Mouse (Mus musculus) liver, embryonic 11.5 days (tissue): ENCODE results near the gene Pam. TPM values are rescaled to one million over a fixed set of nuclear protein-coding genes. Genes with fewer than 3 reads are reported as not detected.
"Not testable (repeated sequence)": the region's sequence is repeated elsewhere in the genome, so short reads cannot be mapped to it uniquely, and the experiment has no call there.

Experiments
- ATAC-seq: fragments of 200-750 bp; cut with Nextera tagmentation; replicated peaks from 2 replicates; pipeline ENCODE4 v1.8.0; 2017; ENCODE audit warnings: moderate number of reproducible peaks, mild to moderate bottlenecking, moderate TSS enrichment, moderate library complexity; ENCODE audit not compliant: low FRiP score
- DNase-seq: peaks from one replicate; pipeline ENCODE4 v3.0.0-alpha.2; 2017; ENCODE audit warnings: low spot score
- H3K27ac ChIP-seq: fragments of 300-500 bp; sonication (generic); 2 replicates; pipeline ENCODE4 v1.5.1; 2014; ENCODE audit warnings: mild to moderate bottlenecking, low read depth, low read length, control low read depth
- H3K27me3 ChIP-seq: fragments of 300-500 bp; sonication (generic); replicated peaks from 2 replicates; pipeline ENCODE4 v1.6.1; 2014; ENCODE audit warnings: low read length, mixed read lengths; ENCODE audit not compliant: control insufficient read depth, insufficient read depth
- H3K36me3 ChIP-seq: fragments of 300-500 bp; sonication (generic); 2 replicates; pipeline ENCODE4 v1.6.1; 2014; ENCODE audit warnings: mild to moderate bottlenecking, low read length, moderate library complexity, mixed read lengths; ENCODE audit not compliant: control insufficient read depth, insufficient read depth
- H3K4me1 ChIP-seq: fragments of 300-500 bp; sonication (generic); replicated peaks from 2 replicates; pipeline ENCODE4 v1.6.1; 2014; ENCODE audit warnings: low read length, mixed read lengths; ENCODE audit not compliant: control insufficient read depth, insufficient read depth
- H3K4me2 ChIP-seq: fragments of 300-500 bp; sonication (generic); 2 replicates; pipeline ENCODE4 v1.6.1; 2014; ENCODE audit warnings: mild to moderate bottlenecking, control low read depth, moderate library complexity
- H3K4me3 ChIP-seq: fragments of 300-500 bp; sonication (generic); 2 replicates; pipeline ENCODE4 v1.5.1; 2014; ENCODE audit warnings: low read depth, low read length, control low read depth
- H3K9ac ChIP-seq: fragments of 300-500 bp; sonication (generic); 2 replicates; pipeline ENCODE4 v1.6.1; 2014; ENCODE audit warnings: low read depth, low read length, control low read depth
- H3K9me3 ChIP-seq: fragments of 300-500 bp; sonication (generic); 2 replicates; pipeline ENCODE4 v1.6.1; 2016; ENCODE audit warnings: low read length, inconsistent platforms, mixed read lengths; ENCODE audit not compliant: control insufficient read depth
- WGBS: fragments of 180-500 bp; shearing (Covaris S2); extraction: QIAGEN DNeasy Blood & Tissue Kit; methylation state at CpG from one replicate; pipeline ENCODE4 v1.1.7; 2014; 5-methylcytosine and 5-hydroxymethylcytosine counted together
- polyA plus RNA-seq: library from polyadenylated mRNA; unstranded; fragments of >200 nt; fragmentation: Nextera tagmentation; extraction: Ambion mirVana; gene quantifications from 2 replicates; pipeline ENCODE4 v1.2.1, GENCODE M21; 2014

Pam gene
- polyA plus RNA-seq, 1 experiment from 2014 or later: 16.1 TPM

DNA sequence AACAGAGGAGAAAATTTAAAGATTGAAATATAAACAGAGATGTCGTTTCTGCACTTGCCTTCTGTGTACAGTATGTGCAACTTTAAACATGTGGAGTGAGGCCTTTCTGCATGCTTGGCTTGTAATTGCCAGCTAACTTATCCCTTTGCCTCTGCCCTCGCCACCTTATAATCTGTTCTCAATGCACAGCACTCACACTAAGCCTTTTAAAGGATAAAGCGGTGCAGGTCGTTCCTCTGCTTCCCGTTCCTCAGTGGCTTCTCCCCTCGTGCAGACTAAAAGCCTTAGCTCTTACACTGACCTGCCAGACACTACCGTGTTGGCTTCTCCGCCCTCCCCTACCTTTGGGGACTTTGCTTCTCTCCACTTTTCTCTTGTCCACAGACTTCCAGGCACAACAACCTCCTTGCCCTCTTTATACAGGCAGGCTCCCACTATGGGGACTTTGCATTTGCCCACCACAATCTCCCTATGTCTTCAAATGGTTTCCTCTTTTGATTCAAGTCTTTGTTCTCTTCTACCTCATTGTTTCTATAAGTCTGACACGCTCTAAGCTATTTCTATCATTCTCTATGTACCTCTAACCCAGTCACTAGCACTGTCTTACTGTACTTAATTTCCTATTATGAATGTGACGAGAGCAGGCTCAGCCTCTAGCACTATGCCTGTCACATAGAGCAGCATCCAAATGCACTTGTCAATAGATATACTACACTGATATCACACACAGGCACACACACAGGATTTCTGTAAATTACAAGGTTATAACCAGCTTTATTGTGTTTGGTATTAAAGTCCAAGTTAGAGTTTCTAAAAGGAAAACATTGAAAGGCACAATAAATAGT is 79.2 kb downstream of the Pam start:
- H3K27me3 ChIP-seq: no peaks in the 10 kb centered on the region
- no peaks in the 10 kb centered on the region for H3K9me3 ChIP-seq
- H3K4me3 ChIP-seq: no peak overlapping the region
- no peak for DNase-seq
- H3K9ac ChIP-seq: no peak overlapping the region
- WGBS: 72% methylated on average over 10 of the region's 10 CpGs
- no peaks in the 10 kb centered on the region for H3K4me1 ChIP-seq
- ATAC-seq: no peak
- H3K4me2 ChIP-seq: no peak overlapping the region
- no peak overlapping the region for H3K27ac ChIP-seq
- H3K36me3 ChIP-seq: no peaks in the 10 kb centered on the region

DNA sequence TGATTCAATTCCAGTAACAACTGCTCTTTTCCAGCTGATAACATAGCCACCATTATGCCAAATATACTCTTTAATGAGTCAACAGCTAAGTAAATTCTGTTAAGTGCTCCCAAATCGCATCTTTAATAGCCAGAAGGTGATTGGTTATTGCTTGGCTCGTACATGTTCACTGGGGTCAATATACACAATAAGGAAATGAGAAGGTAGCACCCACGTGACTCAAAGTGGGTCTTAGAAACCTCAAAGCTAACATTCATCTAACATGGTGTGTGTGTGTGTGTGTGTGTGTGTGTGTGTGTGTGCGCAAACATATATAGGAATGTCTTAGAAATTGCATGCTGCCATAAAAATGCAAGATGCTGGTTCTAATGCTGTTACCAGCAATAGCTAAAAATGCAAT is 79.9 kb downstream of the Pam start:
- ATAC-seq (no peak), DNase-seq (no peak)
- no peak overlapping the region for H3K4me3 ChIP-seq
- H3K4me1 ChIP-seq: no peaks in the 10 kb centered on the region
- no peaks in the 10 kb centered on the region for H3K27me3 ChIP-seq
- WGBS: 82% methylated on average over 4 of the region's 4 CpGs
- no peak overlapping the region for H3K4me2 ChIP-seq
- no peak overlapping the region for H3K27ac ChIP-seq
- H3K9ac ChIP-seq: no peak overlapping the region
- no peaks in the 10 kb centered on the region for H3K36me3 ChIP-seq
- no peaks in the 10 kb centered on the region for H3K9me3 ChIP-seq

DNA sequence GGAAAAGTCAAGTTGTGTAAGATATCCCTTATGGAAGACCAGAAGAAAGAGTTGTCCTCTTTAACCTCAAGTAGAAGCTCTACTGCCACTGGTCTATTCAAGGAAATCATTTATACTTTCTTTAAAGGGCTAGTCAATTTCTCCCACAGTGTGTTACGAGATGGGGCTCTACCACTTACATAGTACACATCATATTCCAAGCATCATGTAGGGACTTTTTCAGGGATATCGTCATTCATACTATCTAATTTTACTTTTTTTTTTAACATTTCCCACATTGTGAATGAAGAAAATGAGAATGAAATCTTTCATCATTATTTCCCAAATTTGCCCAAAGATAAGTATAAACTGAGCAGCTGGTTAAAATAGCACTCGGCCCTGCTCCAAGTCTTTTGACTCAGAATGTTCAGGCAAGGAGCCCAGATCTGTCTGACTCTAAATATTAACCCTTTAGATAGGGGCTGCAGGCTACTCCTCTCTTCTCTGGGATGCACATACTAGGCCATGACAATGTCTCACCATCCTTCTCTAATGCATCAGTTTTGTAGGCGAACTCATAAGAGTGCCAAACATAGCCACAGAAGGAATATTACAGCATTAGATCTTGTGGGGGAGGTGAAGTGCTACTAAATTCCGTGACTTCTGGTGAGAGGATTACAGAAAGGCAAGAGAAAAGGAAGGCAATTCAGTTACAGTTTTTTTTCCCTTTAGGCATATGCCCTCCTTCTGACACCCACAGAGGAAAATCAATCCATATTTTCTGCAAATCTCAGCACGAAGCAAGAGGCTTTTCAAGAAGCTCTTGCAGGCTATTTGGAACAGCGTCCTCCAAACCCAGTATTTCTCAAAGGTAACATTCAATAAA is 92.7 kb downstream of the Pam start:
- Histone ChIP-seq H3K9ac (no peak overlapping the region), H3K27me3 (no peaks in the 10 kb centered on the region), H3K36me3 (no peaks in the 10 kb centered on the region), H3K4me3 (no peak overlapping the region), H3K27ac (no peak overlapping the region), H3K4me2 (no peak overlapping the region), H3K9me3 (no peaks in the 10 kb centered on the region), H3K4me1 (no peaks in the 10 kb centered on the region)
- DNase-seq: no peak
- WGBS: 72% methylated on average over 7 of the region's 7 CpGs
- no peak for ATAC-seq

DNA sequence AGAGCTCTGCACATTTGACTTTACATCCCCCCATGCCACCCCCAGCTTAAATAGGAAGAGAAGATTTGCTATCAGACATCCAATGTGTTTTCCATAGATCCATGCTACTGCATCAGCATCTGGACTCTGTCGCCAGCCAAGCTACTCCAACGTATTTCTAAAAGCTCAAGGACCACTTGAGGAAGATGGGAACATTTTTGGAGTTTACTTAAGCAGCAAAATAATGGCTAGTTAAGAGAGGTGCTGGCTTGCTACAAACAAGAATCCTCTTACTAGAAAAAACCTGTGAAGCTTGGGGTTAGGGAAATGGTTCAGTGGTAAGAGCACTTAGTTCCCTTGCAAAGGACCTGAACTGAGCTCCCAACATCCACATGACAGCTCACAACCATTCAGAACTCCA is 96.0 kb downstream of the Pam start:
- ATAC-seq (no peak), DNase-seq (no peak)
- no peak overlapping the region for H3K4me2 ChIP-seq
- no peaks in the 10 kb centered on the region for H3K27me3 ChIP-seq
- no peak overlapping the region for H3K9ac ChIP-seq
- WGBS: 80% methylated on average over 2 of the region's 2 CpGs
- no peak overlapping the region for H3K27ac ChIP-seq
- no peaks in the 10 kb centered on the region for H3K36me3 ChIP-seq
- no peaks in the 10 kb centered on the region for H3K4me1 ChIP-seq
- H3K4me3 ChIP-seq: no peak overlapping the region
- H3K9me3 ChIP-seq: no peaks in the 10 kb centered on the region

DNA sequence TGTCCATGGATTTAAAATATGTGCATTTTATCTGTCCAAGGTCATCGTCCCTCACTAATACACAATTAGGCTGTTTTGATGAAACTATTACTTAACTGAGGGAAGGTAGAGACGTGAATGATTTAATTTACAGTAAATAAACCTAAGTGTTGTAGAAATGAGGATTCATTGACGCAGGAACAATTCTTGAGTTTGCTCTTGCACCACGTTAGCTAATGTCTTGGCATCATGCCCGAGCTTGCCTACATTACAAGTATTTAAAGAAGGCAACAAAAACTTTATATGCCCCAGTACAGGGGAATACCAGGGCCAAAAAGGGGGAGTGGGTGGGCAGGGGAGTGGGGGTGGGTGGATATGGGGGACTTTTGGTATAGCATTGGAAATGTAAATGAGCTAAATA is 96.5 kb downstream of the Pam start:
- 85% methylated on average over 5 of the region's 5 CpGs for WGBS
- H3K4me1 ChIP-seq, H3K4me3 ChIP-seq, H3K9me3 ChIP-seq, H3K27me3 ChIP-seq, H3K4me2 ChIP-seq, ATAC-seq, H3K27ac ChIP-seq, H3K36me3 ChIP-seq, DNase-seq, H3K9ac ChIP-seq: not testable (repeated sequence)

DNA sequence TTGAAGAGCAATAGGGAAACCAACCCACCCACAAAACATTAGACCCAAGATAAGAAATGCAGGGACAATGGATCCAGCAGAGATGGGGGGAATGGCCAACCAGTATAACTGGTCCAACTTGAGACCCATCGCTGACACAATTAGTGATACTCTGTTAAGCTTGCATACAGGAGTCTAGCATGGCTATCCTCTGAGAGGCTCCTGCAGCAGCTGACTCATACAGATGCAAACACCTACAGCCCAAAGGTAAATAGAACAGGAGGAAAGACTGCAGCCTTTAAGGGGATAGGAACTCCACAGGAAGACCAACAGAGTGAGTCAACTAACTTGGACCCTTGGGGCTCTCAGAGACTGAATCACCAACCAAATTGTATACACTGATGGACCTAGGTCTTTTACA is 98.4 kb downstream of the Pam start:
- Histone ChIP-seq H3K27me3 (no peaks in the 10 kb centered on the region), H3K9me3 (no peaks in the 10 kb centered on the region), H3K4me1 (no peaks in the 10 kb centered on the region), H3K4me3 (no peak overlapping the region), H3K9ac (no peak overlapping the region), H3K27ac (no peak overlapping the region), H3K4me2 (no peak overlapping the region), H3K36me3 (no peaks in the 10 kb centered on the region)
- ATAC-seq (no peak), DNase-seq (no peak)
- 78% methylated on average over 1 of the region's 1 CpGs for WGBS

DNA sequence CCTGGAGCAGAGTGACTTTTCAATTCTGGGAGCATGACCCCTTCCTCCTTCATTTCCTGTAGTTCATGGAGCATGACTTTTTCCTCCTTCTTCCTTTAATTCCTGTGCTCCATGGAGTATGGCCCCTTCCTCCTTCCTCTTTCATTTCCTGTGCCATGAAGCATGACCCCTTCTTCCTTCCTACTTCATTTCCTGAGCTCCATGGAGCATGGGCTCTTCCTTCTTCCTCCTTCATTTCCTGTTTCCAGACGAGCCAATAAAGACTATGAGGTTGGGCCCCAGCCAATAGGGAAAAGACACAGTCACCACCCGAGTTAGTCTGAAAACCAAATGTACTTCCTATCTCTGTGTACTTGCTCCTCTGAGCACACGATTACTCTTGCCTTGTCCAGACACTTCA is 103.5 kb downstream of the Pam start:
- ATAC-seq: no peak
- Histone ChIP-seq H3K27me3 (no peaks in the 10 kb centered on the region), H3K27ac (no peak overlapping the region), H3K4me3 (no peak overlapping the region), H3K4me1 (no peaks in the 10 kb centered on the region), H3K4me2 (no peak overlapping the region), H3K36me3 (no peaks in the 10 kb centered on the region), H3K9ac (no peak overlapping the region), H3K9me3 (no peaks in the 10 kb centered on the region)
- 61% methylated on average over 3 of the region's 3 CpGs for WGBS
- no peak for DNase-seq

DNA sequence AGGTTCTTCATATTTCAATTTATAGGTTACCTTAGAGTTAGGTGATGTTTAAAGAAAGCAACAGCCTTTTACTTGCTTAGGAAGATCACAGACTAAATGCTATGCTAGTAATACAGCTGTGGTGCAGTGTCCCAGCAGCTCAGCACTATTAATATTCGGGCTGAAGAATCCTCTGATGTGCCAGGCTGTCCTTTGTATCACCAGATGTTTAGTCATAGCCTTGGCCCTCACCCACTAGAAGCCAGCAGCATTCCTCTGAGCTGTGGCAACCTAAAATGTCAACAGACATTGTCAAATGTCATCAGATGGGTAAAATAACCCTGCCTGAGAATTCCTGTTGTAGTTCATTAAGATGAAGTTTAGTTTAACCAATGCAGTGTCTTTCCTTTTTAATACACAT is 112.3 kb downstream of the Pam start:
- H3K9me3 ChIP-seq: no peaks in the 10 kb centered on the region
- H3K27me3 ChIP-seq: no peaks in the 10 kb centered on the region
- WGBS: 70% methylated on average over 1 of the region's 1 CpGs
- no peak overlapping the region for H3K4me3 ChIP-seq
- ATAC-seq (no peak), DNase-seq (no peak)
- H3K27ac ChIP-seq: no peak overlapping the region
- H3K9ac ChIP-seq: no peak overlapping the region
- no peaks in the 10 kb centered on the region for H3K36me3 ChIP-seq
- H3K4me1 ChIP-seq: no peaks in the 10 kb centered on the region
- no peak overlapping the region for H3K4me2 ChIP-seq
